16 mouse cellular contexts compared by ENCODE assay signal in genomic region chr7:122584421-122585151, GRCm38 (mm10).
A peak's percentile ranks its signal among the peaks of the same experiment; 100 is the strongest.
DNase-seq lines count a peak whose midpoint lies in the region.
"Had no signal": no experiment of that assay in that cellular context is flagged by ENCODE, and none has a peak within 500 bp of the region (broad histone marks: within the 10 kb centered on the region; RNA-seq: fewer than 3 reads in every experiment).

No protein-coding gene starts in this region.

- WGBS in forebrain, embryonic 10.5 days: 90% methylated on average over 14 of the region's 14 CpGs

- H3K9me3 ChIP-seq in forebrain, embryonic 10.5 days: no peaks in the 10 kb centered on the region
- H3K9me3 ChIP-seq: forebrain, embryonic 15.5 days; liver, embryonic 12.5 days had no signal

- H3K4me1 ChIP-seq in forebrain, embryonic 10.5 days: no peaks in the 10 kb centered on the region
- H3K4me1 ChIP-seq: liver, embryonic 12.5 days had no signal

- H3K27me3 ChIP-seq in forebrain, embryonic 10.5 days (ENCODE audit: poor library complexity, severe bottlenecking): no peaks in the 10 kb centered on the region
- H3K27me3 ChIP-seq: forebrain, embryonic 15.5 days; liver, embryonic 12.5 days had no signal

- no peak overlapping the region for H3K27ac ChIP-seq in forebrain, embryonic 10.5 days
- H3K27ac ChIP-seq: forebrain, embryonic 15.5 days; hindbrain, embryonic 14.5 days; liver, embryonic 12.5 days had no signal

- H3K36me3 ChIP-seq in forebrain, embryonic 10.5 days (replicated peaks): no peaks in the 10 kb centered on the region
- H3K36me3 ChIP-seq: forebrain, embryonic 15.5 days; liver, embryonic 12.5 days had no signal

- no peak overlapping the region for H3K4me3 ChIP-seq in forebrain, embryonic 10.5 days
- H3K4me3 ChIP-seq: forebrain, embryonic 15.5 days; liver, embryonic 12.5 days; myocyte had no signal

- DNase-seq in right cerebral cortex, adult 18-20 months: peak; percentile 90
- no peak for DNase-seq in right cerebral cortex, postnatal 4 days
- DNase-seq in layer of hippocampus, adult 8-10 months (ENCODE audit: low spot score in 2 of 2): peak; percentile 69
- peak; percentile 74 to 89 for DNase-seq in left cerebral cortex, postnatal 14 days (ENCODE audit: low spot score in 2 of 2)
- peak; percentile 96 for DNase-seq in telencephalon, adult 2 months (ENCODE audit: low read depth, low spot score)
- no peak for DNase-seq in forebrain, embryonic 10.5 days (ENCODE audit: extremely low spot score, low spot score)
- no peak for DNase-seq in testis, postnatal 14 days (ENCODE audit: low spot score)
- DNase-seq in thymus, postnatal 14 days: no peak
- DNase-seq: adrenal gland, postnatal 36 days; heart, adult 18-20 months; kidney, adult 18-20 months; thymus, adult 2 months had no signal

- intact Hi-C loops in left cerebral cortex, postnatal 14 days (cut with DNase I): loop anchor here (5.0 kb wide), 1 partner anchor 88 kb away; the partner anchor contains the start of gene Cacng3

Comparison
In these comparisons a context has a peak if more than half of its experiments do, and no peak if none do; other contexts are left out.
1. DNase-seq: peak in right cerebral cortex, adult 18-20 months (single experiment), layer of hippocampus, adult 8-10 months (2 of 2), left cerebral cortex, postnatal 14 days (2 of 2) and telencephalon, adult 2 months (single experiment); none in right cerebral cortex, postnatal 4 days (single experiment), forebrain, embryonic 10.5 days (single experiment), testis, postnatal 14 days (single experiment) and thymus, postnatal 14 days (single experiment).